Comparison of ENCODE assay signal across 9 mouse cellular contexts in the genomic region with DNA sequence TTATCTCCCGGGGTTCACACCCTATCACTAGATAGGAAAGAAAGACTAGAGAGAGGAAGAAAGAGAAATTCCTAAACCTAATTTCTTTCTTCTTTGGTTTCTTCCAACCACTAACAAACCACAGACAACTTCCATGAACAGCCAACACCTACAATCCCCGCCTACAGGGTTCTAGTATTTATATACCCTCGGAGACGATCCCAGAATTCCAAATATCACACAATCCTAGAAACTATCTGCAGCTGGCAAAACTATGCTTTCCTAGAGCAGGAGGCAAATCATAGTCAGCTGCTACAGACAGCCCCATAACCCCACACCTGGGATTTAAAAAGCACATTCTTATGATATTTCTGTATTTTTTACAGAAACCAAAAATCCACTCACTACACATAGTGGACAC. TPM values are rescaled to one million over a fixed set of nuclear protein-coding genes. Genes with fewer than 3 reads are reported as not detected.
DNase-seq lines count a peak whose midpoint lies in the region; ATAC-seq and TF ChIP-seq lines count a peak whose summit lies in the region.
"Had no signal": no experiment of that assay in that cellular context is flagged by ENCODE, and none has a peak within 500 bp of the region (broad histone marks: within the 10 kb centered on the region; RNA-seq: fewer than 3 reads in every experiment).

No protein-coding gene starts in this region.

- H3K9me3 ChIP-seq in lung, embryonic 14.5 days (ENCODE audit: low read depth, low read length), result no peaks in the 10 kb centered on the region
- no peaks in the 10 kb centered on the region for H3K9me3 ChIP-seq in forebrain, embryonic 14.5 days (replicated peaks; ENCODE audit: control insufficient read depth, low read length)
- no peaks in the 10 kb centered on the region for H3K9me3 ChIP-seq in limb, embryonic 15.5 days
- no peaks in the 10 kb centered on the region for H3K9me3 ChIP-seq in stomach, embryonic 16.5 days (replicated peaks; ENCODE audit: control insufficient read depth, low read length)

- 53% methylated on average over 4 of the region's 4 CpGs for WGBS in lung, embryonic 14.5 days
- WGBS in forebrain, embryonic 14.5 days, result 78% methylated on average over 4 of the region's 4 CpGs
- 44% methylated on average over 4 of the region's 4 CpGs for WGBS in limb, embryonic 15.5 days
- WGBS in stomach, embryonic 16.5 days, result 49% methylated on average over 4 of the region's 4 CpGs

- ATAC-seq in lung, embryonic 14.5 days (ENCODE audit: insufficient read depth), result no peak
- ATAC-seq in forebrain, embryonic 14.5 days, result no peak
- no peak for ATAC-seq in limb, embryonic 15.5 days (ENCODE audit: insufficient number of reproducible peaks, low FRiP score, low TSS enrichment, low read depth)
- ATAC-seq in stomach, embryonic 16.5 days (ENCODE audit: insufficient read depth, low FRiP score), result no peak

- no peak for DNase-seq in lung, embryonic 14.5 days
- DNase-seq in lung, postnatal 10 days, result no peak
- DNase-seq in forebrain, embryonic 14.5 days (ENCODE audit: low spot score), result no peak
- no peak for DNase-seq in thymus, postnatal 14 days
- DNase-seq in cerebellum, adult 18-20 months, result no peak
- DNase-seq: cerebellum, adult 9-10 months; kidney, adult 2 months had no signal

- peaks cover 23% of the 10 kb centered on the region for H3K36me3 ChIP-seq in lung, embryonic 14.5 days (ENCODE audit: insufficient read depth)
- H3K36me3 ChIP-seq in forebrain, embryonic 14.5 days (ENCODE audit: control insufficient read depth, insufficient read depth, low read length), result peaks cover 18% of the 10 kb centered on the region
- H3K36me3 ChIP-seq in limb, embryonic 15.5 days, result peaks cover 8% of the 10 kb centered on the region
- no peaks in the 10 kb centered on the region for H3K36me3 ChIP-seq in stomach, embryonic 16.5 days (ENCODE audit: control insufficient read depth, insufficient read depth, low read length)

- H3K4me2 ChIP-seq in lung, embryonic 14.5 days, result peak overlapping the region; percentile 81
- peak overlapping the region; percentile 70 for H3K4me2 ChIP-seq in forebrain, embryonic 14.5 days (ENCODE audit: low read length)
- peak overlapping the region; percentile 27; the same call in 1 of the 2 replicates for H3K4me2 ChIP-seq in limb, embryonic 15.5 days
- H3K4me2 ChIP-seq in stomach, embryonic 16.5 days (ENCODE audit: low read depth, low read length), result peak overlapping the region; percentile 46

- TF ChIP-seq CTCF in lung, embryonic 14.5 days (IDR thresholded peaks at IDR 0.05; ENCODE audit: low read depth), result no peak

- peaks cover 3% of the 10 kb centered on the region; the same call in 1 of the 2 replicates for H3K4me1 ChIP-seq in lung, embryonic 14.5 days (ENCODE audit: insufficient read depth)
- H3K4me1 ChIP-seq in forebrain, embryonic 14.5 days (ENCODE audit: control insufficient read depth, insufficient read depth, low read length), result peaks cover 17% of the 10 kb centered on the region
- peaks cover 14% of the 10 kb centered on the region; the same call in 1 of the 2 replicates for H3K4me1 ChIP-seq in limb, embryonic 15.5 days
- peaks cover 17% of the 10 kb centered on the region for H3K4me1 ChIP-seq in stomach, embryonic 16.5 days (ENCODE audit: control insufficient read depth, insufficient read depth, low read length)

- H3K27me3 ChIP-seq in lung, embryonic 14.5 days (ENCODE audit: insufficient read depth, low read length), result no peaks in the 10 kb centered on the region
- H3K27me3 ChIP-seq in forebrain, embryonic 14.5 days (replicated peaks; ENCODE audit: control insufficient read depth, insufficient read depth, low read length), result no peaks in the 10 kb centered on the region
- H3K27me3 ChIP-seq in limb, embryonic 15.5 days, result no peaks in the 10 kb centered on the region
- H3K27me3 ChIP-seq in stomach, embryonic 16.5 days (ENCODE audit: control insufficient read depth, insufficient read depth, low read length), result no peaks in the 10 kb centered on the region

- peak overlapping the region; percentile 91 for H3K4me3 ChIP-seq in lung, embryonic 14.5 days (ENCODE audit: low read depth, low read length)
- H3K4me3 ChIP-seq in forebrain, embryonic 14.5 days (ENCODE audit: low read depth, low read length), result peak overlapping the region; percentile 16
- peak overlapping the region; percentile 7; the same call in 1 of the 2 replicates for H3K4me3 ChIP-seq in limb, embryonic 15.5 days
- H3K4me3 ChIP-seq in stomach, embryonic 16.5 days (replicated peaks; ENCODE audit: low read length), result peak overlapping the region; percentile 7; the same call in 1 of the 2 replicates

- peak overlapping the region; percentile 15; the same call in 1 of the 2 replicates for H3K9ac ChIP-seq in lung, embryonic 14.5 days
- H3K9ac ChIP-seq in forebrain, embryonic 14.5 days (ENCODE audit: low read length), result no peak overlapping the region
- no peak overlapping the region for H3K9ac ChIP-seq in limb, embryonic 15.5 days
- no peak overlapping the region for H3K9ac ChIP-seq in stomach, embryonic 16.5 days (ENCODE audit: low read length)

- no peak overlapping the region for H3K27ac ChIP-seq in lung, embryonic 14.5 days (ENCODE audit: low read depth)
- H3K27ac ChIP-seq in forebrain, embryonic 14.5 days (ENCODE audit: low read depth, low read length), result no peak overlapping the region
- no peak overlapping the region for H3K27ac ChIP-seq in limb, embryonic 15.5 days
- H3K27ac ChIP-seq in stomach, embryonic 16.5 days (ENCODE audit: low read length), result no peak overlapping the region

RNA-seq across cellular contexts. Expression of a gene that starts 2.7 kb away (rescaled TPM):
- polyA plus RNA-seq in lung, embryonic 14.5 days (2014; fragmentation: Nextera tagmentation; extraction: Ambion mirVana), result 36.8 and 38.1 TPM in 2 replicates
- 43.5 and 45.8 TPM in 2 replicates for polyA plus RNA-seq in forebrain, embryonic 14.5 days (2014; fragmentation: Nextera tagmentation; extraction: Ambion mirVana)
- polyA plus RNA-seq in limb, embryonic 15.5 days (2015; fragmentation: Nextera tagmentation; extraction: Ambion mirVana), result 22.1 and 25.2 TPM in 2 replicates
- polyA plus RNA-seq in stomach, embryonic 16.5 days (2015; fragmentation: Nextera tagmentation; extraction: Ambion mirVana), result 18.3 and 21.5 TPM in 2 replicates

RNA-seq across cellular contexts. Expression of a gene that starts 36.1 kb away (rescaled TPM):
- polyA plus RNA-seq in lung, embryonic 14.5 days (2014; fragmentation: Nextera tagmentation; extraction: Ambion mirVana), result 22.2 and 23.3 TPM in 2 replicates
- 24.1 and 25.7 TPM in 2 replicates for polyA plus RNA-seq in forebrain, embryonic 14.5 days (2014; fragmentation: Nextera tagmentation; extraction: Ambion mirVana)
- polyA plus RNA-seq in limb, embryonic 15.5 days (2015; fragmentation: Nextera tagmentation; extraction: Ambion mirVana), result 25.9 and 26.4 TPM in 2 replicates
- polyA plus RNA-seq in stomach, embryonic 16.5 days (2015; fragmentation: Nextera tagmentation; extraction: Ambion mirVana), result 23.6 and 26.2 TPM in 2 replicates

Comparison
In these comparisons a context has a peak if more than half of its experiments do, and no peak if none do; other contexts are left out.
1. H3K4me2 ChIP-seq: peak in every context shown above with its lines; median percentile 81 in lung, embryonic 14.5 days; 70 in forebrain, embryonic 14.5 days; 46 in stomach, embryonic 16.5 days; 27 in limb, embryonic 15.5 days.
2. H3K4me3 ChIP-seq: peak in every context shown above with its lines; median percentile 91 in lung, embryonic 14.5 days; 16 in forebrain, embryonic 14.5 days; 7 in limb, embryonic 15.5 days; 7 in stomach, embryonic 16.5 days.